Mouse (Mus musculus): ENCODE data around the gene Syp.

- TF ChIP-seq POLR2A (IDR thresholded peaks at IDR 0.05; ENCODE audit: low read depth, low read length) (no peak), CTCF (IDR thresholded peaks at IDR 0.05; ENCODE audit: extremely low read depth, insufficient read depth, insufficient read length, insufficient replicate concordance) (no peak)
These were observed 32.2 kb downstream of the Syp start for GRCm38 (mm10) chrX:7670390-7670881.

All from spleen, adult 2 months (tissue).